Mouse (Mus musculus) cerebellum, postnatal 4 days (tissue): ENCODE results near the gene Csl.

Experiments
- DNase-seq, 2 experiments: peaks; one replicate each; pipeline ENCODE4 v3.0.0; 2022; ENCODE audit warnings: low spot score in 2 of 2, mixed read lengths in 1 of 2

Csl gene

DNA sequence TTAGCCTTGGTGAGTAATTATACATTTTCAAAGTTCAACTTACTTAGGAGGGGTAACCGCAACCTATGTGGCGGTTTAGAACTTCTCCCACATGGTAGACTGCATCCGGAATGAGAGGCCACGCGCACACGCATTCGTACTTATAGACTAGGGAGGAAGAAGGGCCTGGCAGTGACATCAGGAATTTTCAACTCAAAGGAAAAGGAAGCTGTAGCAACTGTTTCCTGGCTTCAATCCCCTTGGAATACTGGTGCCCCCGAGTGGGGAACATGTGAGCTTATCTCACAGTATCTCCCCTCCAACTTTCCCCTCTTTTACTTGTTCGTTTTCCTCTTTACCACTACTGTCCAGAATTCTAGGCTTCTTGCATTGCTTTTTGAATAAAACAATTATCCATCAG lies at the start of gene Csl:
TSS of gene Csl (minus strand) at position 101 of the 400 bp plus-strand sequence.
- DNase-seq = no peak

DNA sequence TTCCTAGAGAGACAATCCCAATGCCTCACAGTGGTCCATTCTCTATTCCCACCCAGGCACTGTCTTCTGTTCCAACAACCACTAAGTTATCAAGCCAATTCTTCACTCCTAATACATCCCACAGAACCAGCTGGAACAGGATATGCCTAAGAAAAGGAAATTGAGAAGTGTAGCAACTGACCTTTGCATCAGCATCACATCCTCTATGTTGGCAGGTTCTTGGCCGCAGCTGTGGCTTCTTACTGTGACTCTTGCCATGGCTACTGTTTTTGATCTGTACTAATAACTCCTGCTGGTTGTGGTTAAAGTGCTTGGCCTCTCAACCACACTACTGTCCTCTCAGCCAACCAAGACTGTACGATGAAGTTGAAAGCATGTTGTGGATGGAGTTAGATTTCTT lies 30.0 kb upstream of the Csl start:
- no peak for DNase-seq

DNA sequence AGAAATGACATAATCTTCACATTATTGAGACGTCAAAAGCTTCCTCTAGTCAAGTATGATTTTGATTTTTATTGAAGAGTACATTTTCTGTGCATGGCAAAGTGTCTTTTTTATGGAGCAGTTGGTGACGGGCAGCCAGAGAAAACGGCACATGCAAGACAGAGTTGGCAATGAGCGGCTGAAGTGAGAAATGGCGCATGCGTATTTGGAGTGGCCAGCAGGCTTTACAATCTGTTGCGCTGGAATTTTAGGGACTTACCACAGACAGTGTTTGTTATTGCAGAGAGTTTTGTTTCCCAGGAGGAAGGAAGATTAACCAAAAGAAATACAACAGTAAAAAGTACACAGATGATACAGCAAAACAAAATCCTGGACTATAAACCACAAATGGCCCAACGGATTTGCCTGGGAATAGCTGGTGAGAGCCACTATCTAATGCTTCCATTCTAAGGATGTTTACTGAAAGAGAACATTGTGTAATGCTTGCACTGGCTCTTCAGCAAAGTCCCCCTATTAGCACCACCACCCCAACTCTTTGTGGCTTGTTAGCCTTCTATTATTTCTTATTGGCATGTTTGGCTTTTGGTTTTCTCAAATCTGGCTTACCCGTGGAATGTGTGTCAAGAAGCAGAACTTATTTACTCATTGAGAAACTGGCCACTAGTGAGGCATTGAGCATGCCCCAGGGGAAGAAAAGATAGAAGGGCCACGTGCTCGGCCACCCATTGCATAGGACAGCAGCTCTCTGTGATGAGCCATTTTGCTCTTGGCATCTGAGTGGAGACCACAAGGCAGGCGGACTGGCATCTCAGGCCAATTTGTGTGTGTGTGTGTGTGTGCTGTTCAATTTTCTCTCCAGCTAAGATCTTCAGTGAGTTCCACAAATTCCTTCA lies 15.0 kb upstream of the Csl start:
- DNase-seq = no peak

DNA sequence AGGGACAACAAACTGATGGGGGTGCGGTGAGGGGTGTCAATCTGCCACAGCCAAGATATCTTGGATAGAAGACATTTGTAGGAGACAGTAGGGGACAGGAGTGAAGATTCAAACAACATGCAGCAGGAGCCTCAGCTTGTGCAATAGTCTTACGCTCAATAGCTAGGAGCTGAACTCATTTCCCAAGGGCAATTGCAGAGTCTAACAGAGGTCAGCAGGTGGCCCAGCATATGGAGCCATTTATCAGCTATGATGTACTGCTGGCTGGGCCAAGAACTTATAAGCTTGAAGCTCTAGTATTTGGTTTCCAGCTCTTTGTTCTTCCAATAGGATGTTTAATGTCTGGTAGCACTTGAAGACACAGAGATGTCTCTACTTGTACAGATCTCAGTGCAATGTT lies 9.3 kb downstream of the Csl start:
- no peak for DNase-seq

DNA sequence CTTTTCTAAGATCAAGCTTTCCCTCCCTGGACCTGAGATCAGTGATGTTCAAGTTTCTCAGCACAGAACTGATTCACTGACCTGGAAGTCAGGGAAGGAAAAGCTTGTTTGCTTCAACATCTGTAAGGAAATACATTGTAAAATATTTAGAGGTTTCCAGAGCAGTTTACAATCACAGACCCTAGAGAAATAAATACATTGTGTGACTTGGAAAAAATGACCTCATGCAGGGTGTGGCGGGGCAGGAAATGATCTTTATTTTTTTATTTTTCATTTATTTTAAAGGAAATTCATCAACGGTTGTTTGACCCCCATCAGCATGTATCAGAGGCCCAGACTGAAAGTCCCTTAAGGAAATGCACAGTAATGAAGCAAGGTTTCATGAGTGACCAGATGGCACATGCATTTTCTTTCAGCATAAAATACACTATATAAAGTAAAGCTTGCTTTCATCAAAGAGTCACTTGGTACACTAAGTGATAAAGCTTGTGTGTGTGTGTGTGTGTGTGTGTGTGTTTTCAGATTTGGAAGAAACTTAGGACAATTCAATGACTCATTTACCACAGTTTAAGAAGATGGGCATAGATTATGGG lies 10.7 kb downstream of the Csl start:
- no peak for DNase-seq

DNA sequence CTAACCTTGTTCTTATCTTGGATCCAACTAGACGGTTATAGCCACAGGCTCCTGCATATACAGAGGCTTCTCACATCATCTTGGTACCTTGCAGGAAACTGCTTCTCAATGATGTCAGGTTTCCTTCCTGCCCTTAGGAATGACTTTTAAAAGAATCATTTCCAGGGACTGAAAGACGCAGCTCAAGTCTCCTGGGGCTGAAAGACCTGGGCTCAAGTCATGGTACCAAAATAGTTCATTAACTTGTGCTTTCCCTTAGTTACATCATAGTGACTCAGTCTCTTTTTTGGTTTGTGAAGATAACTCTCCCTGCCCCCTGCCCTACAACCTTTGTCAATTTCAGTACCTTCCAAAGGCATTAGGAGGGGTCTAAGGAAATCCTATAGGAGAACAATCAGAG lies 11.4 kb downstream of the Csl start:
- no peak for DNase-seq

DNA sequence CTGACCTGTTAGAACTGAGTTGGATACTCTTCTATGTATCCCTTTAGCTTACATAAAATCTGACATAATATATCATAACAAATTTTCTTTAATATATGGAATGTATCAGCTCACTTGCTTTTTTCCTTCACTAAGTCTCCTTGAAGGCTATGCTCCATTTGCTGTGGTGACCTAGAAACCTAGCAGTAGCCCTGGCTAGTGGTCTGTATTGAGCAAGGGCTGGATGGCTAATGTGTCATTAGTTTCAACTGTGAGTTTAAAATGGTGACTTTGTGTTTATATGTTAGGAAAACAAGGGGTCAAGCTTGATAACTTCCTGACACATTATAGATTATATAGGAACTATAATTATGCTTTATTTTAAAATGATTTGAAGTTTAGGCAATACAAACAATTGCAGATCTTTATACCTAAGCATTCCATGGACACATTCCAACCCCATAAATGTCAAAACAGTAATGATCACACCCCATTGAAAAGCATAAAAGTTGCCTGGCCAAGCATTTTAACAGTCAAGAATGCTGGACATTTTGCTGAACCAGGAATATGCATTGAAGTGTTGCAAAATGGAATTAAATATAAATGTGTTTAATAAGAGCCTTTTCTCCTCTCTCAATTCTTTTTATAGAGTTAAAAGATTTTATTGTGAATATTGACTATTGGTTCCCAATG lies 17.7 kb downstream of the Csl start:
- no peak for DNase-seq

DNA sequence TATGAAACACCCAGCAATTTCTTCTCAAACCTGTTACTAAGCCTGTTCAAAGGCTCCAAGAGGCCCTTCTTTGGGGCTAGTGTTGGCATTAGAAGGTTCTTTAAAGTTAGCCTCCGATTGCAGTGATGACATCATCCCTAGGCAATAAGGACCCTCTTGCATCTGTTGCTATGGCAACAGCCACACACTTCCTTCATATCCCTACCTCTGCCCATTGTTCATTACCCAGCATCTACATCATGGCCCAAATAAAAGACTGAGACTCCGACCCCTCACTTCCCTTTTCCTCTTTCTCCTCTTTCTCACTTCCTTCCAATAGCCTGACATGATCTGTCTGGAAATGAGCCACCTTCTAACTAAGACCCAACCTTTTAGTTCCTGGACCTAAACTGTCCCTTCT lies 46.3 kb downstream of the Csl start:
- no peak for DNase-seq

DNA sequence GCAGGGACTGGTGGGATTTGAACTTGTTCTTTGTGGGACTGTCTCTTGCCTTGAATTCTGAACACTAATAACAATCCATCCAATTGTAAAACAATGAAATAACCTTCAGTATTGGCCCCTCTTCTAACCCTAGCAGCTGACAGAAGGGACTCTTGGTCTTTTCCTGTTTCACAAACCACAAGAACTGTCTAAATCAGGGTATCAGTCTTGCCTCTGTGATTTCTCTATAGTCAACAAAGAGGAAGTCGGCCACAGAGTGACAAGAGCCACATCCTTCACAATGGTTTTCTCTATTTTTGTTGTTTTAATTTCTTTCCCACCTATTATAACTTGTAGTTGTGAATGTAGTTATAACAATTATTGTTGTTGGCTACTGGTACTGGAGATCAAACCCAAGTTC lies 47.9 kb downstream of the Csl start:
- no peak for DNase-seq
